Mouse (Mus musculus) splenic B cell, adult 2 months (primary cell): ENCODE results near the gene Ddx51.

Source experiments
- DNase-seq: peaks from one replicate; pipeline ENCODE4 v3.0.0-alpha.2; 2011; ENCODE audit warnings: low read depth, low spot score
- H3K27me3 ChIP-seq: 2 replicates; pipeline ENCODE4 v1.6.1; 2012; ENCODE audit warnings: mild to moderate bottlenecking, low read length, moderate library complexity, mixed read lengths; ENCODE audit not compliant: control insufficient read depth, poor library complexity, insufficient read depth, severe bottlenecking
- H3K36me3 ChIP-seq: 2 replicates; pipeline ENCODE4 v1.6.1; 2012; ENCODE audit warnings: mild to moderate bottlenecking, low read length, moderate library complexity, mixed read lengths; ENCODE audit not compliant: control insufficient read depth, poor library complexity, insufficient read depth, severe bottlenecking

The Ddx51 gene

DNA sequence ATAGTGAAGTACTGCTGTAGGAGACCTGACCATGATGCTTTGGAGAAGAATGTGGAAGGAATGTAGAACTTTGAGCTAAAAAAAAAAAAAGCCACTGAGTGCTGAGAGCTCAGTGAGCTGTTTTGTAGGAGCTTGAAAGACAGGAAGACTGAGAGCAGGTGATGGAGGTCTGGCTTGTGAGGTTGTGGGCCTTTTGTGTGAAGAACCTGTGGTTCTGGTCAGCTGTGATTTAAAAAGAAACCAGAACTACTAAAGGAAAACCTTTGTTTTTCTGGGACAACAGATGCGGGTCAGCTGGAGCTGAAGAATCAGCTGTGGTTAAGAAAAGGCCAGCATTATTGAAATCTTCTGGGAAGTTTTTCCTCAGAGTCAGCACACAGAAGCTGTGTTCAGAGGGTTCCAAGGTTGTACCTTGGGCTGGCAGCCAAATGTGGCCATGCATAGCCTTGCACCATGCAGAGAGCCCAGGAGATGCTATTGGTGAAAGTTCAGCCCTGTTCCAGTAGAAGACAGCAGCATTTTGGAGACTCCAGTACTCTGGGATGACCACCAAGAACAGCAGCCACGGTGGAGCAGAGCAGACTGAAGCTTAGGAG is 23.6 kb upstream of the Ddx51 start:
- no peak for DNase-seq
- no peaks in the 10 kb centered on the region for H3K36me3 ChIP-seq
- no peaks in the 10 kb centered on the region for H3K27me3 ChIP-seq

DNA sequence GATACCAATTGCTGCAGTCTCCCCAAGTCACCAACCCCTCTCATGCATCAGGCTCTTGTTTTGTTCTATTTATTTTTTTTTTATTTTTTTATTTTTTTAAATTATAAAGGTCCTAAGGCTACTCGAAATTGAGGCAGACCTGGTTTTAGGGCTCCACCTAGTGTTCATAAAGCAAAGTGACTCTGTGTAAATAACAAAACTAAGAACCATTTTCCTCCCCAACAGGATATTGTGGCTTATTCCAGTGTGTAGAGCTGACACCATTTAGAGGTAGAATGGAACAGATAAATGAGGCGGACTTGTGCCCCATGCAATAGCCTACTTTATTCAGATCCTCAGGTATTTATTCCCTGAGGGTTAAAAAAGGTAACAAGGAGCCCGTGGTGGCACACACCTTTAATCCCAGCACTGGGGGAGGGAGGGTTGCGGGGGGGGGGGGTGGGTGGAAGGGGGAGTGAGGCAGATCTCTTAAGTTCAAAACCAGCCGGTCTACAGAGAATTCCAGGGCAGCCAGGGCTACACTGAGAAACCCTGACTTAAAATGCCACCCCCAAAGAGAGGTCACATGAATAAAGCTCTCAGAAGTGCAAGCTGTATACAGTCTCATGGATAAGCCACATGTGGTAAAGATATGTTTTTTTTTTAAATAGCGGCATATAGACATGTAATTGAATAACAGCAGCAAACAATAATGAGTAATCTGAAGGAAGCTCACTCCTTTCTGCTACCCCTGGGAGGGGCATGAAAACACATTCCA is 17.1 kb upstream of the Ddx51 start:
- Histone ChIP-seq H3K27me3 (no peaks in the 10 kb centered on the region), H3K36me3 (no peaks in the 10 kb centered on the region)
- peak; percentile 64 for DNase-seq

DNA sequence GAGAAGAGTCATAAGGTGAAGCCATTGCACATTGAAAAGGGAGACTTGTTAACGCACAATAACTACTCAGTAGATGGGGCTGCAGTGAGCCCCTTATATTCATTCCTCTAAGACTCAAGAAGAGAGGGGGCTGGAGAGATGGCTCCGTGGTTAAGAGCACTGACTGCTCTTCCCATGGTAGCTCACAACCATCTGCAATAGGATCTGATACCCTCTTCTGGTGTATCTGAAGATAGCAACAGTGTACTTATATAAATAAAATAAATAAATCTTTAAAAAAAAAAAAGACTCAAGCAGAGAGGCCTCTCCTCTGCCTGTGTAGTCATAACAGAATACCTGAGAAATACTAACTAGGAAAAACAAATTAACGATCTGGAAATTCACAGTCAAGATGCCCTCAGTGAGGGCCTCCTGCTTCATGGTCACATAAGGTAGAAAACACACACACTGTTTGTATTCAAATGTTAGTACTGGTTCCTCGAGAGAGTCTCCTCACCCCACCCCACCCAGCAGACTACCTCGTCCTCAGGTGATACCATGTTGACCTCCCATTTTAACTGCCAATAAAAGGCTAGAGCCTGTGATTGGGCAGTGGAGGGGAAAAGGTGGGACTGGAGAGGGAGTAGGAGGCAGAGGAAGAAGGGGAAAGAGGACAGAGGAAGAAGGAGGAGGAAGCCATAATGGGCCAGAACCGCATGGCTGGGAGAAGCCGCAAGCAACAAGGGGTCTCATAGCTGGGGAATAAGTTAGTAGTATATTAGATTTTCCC is 14.8 kb upstream of the Ddx51 start:
- Histone ChIP-seq H3K27me3 (no peaks in the 10 kb centered on the region), H3K36me3 (no peaks in the 10 kb centered on the region)
- DNase-seq, result no peak

DNA sequence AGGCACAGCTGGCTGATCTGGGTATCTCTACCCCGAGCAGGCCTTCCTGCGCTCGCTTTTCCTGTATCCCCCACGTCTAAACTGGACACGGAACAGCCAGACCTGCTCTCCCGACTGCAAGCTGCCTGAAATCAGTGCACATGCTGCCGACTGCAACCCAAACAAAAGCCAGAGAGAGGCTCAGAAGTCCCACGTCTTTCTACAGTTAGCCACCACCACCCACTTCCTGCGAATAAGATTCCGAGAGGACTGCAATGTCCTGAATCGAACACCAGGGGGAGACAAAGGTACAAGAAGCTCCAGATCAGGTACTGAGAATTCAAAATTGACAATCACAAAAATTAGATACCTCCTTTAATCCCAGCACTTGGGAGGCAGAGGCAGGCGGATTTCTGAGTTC is 13.8 kb upstream of the Ddx51 start:
- peak; percentile 87 for DNase-seq
- Histone ChIP-seq H3K27me3 (no peaks in the 10 kb centered on the region), H3K36me3 (no peaks in the 10 kb centered on the region)

DNA sequence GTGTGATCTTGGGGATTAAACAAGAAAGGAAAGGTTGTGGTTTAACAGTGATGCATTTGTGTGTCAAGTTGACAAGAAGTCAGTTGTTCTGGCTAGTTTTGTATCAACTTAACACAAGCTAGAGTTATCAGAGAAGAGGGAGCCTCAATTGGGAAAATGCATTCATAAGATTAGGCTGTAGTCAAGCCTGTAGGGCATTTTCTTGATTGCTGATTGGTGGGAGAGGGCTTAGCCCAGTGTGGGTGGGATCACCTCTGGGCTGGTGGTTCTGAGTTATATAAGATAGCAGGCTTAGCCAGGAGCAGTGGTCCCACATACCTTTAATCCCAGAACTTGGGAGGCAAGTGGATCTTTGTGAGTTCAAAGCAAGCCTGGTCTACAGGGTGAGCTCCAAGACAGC is 6.9 kb upstream of the Ddx51 start:
- Histone ChIP-seq H3K36me3 (peaks cover 3% of the 10 kb centered on the region), H3K27me3 (no peaks in the 10 kb centered on the region)
- no peak for DNase-seq

DNA sequence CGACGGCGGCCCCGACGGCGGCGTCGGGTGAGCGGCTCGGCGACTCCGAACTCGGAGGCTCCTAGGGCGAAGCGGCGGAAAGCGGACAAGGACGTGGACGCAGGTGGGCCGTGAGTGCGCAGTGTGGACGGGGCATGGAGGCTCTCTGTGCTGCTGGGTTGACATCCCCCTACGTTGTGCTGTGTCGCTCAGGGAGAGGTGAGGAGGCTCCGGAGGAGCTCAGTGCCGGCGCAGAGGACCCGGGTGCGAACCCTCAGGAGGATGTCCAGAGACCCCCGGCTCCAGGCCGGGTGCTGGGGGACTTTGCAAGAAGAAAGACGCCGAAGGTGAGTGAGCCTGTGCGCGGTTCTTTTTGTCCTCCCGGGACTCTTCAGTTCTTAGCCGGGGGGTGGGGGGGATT is 435 bp downstream of the Ddx51 start:
- Histone ChIP-seq H3K27me3 (no peaks in the 10 kb centered on the region), H3K36me3 (peaks cover 6% of the 10 kb centered on the region)
- no peak for DNase-seq

DNA sequence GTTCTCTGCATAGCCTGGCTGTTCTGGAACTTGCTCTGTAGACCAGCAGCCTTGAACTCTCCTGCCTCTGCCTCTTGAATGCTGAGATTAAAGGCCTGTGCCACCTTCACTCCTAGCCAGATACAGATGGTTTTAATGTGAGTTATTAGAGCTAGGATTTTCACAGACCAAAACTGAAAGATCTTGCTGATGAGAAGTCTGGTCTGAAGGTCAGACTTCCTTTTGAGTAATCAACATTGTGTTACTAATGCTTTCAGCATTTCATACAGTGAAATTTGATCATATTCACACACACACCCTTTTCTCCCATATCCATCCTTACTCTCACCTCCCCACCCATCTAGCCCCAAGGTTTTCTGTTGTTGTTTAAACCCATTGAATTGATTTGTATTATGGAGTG is 6.4 kb downstream of the Ddx51 start:
- peaks cover 10% of the 10 kb centered on the region for H3K36me3 ChIP-seq
- no peaks in the 10 kb centered on the region for H3K27me3 ChIP-seq
- DNase-seq, result no peak

DNA sequence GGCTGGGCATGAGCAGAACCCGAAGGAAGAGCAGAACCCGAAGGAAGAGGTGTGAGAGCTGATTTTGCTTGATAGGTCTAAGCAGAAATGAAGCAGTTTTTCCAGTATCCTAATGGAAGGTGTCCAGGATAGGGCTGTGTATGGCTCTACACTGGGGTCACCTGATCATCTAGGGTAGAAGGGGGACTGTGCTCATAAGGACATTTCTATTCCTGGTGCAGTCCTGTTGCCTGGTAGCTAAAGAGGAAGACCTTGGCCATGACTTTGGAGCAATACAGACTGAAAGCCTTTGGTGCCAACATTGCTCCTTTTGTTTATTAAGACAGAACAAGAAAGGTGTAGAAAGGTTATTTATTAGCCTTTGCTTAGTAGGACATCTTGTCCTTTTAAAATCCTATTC is 10.8 kb downstream of the Ddx51 start:
- no peak for DNase-seq
- peaks cover 12% of the 10 kb centered on the region; the same call in 1 of the 2 replicates for H3K36me3 ChIP-seq
- no peaks in the 10 kb centered on the region for H3K27me3 ChIP-seq

DNA sequence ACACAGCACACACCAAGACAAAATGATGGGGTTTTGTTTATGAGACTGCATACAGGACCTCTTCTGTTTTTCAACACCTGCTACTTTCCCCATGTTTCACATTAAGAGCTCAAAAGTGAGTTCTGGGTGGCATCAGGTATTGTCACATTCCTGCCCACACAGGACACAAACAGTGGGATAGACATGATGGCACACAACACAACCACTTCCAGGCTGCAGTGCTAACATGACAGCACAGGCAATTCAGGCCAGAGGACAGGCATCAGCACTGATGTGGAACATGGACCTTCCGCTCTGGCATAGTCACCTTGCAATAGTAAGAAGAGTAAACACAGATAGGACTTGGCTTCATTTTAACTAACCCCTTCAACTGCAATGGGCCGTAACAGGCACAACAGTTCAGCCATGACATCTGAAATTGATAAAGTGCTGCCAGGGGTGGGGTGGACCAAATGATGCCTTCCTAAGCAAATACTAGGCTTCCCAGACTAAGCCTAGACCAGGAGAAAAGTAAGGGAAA is 11.6 kb downstream of the Ddx51 start:
- Histone ChIP-seq H3K36me3 (peaks cover 16% of the 10 kb centered on the region; the same call in 1 of the 2 replicates), H3K27me3 (no peaks in the 10 kb centered on the region)
- DNase-seq, result no peak

DNA sequence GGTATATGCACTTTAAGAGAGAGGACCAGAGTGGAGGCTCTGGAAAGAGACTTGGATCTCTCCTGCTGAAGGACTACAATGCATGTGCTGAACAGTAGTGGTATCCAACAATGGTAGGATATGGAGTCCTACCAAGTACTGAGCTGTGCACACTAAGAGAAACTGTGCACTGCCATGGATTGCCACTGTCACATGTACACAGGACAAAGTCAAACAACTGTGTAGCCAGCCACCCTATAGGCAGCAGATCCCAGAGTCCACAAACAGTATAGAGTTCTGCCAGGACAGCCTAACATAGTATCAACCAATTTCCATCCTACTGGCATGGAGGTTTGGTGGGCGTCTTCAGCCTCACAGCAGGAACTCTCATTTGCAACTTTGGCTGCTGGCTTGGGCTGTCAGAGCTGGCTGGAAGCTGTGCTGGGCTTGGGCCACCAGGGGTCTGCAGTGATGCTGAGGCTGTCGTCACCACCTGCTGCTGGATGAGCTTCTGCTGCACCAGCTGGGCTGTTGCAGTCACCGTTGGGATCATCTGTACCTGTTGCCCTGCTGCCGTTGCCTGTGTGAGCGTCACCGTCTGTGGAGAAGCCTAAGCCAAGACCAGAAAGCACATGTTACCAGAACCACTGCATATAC is 12.4 kb downstream of the Ddx51 start:
- DNase-seq, result no peak
- Histone ChIP-seq H3K27me3 (no peaks in the 10 kb centered on the region), H3K36me3 (peaks cover 19% of the 10 kb centered on the region; the same call in 1 of the 2 replicates)

DNA sequence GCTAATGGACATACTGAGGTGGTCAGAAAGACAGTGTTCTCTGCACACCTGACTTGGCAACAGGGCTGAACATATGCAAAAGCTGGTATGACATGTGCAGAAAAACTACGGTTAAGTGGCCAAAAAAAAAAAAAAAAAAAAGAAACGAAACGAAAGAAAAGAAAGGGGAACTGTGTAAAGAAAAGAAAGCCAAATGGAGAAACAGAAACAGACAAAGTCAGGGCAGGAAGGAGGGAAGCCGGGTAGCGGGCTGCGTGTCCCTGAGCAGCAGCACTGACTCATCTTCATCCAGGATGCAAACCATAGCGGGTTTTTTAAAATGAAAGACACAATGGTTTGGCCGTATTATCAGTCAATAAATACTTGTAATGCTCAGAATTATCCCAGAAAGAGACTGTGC is 28.8 kb downstream of the Ddx51 start:
- Histone ChIP-seq H3K27me3 (no peaks in the 10 kb centered on the region), H3K36me3 (peaks cover 16% of the 10 kb centered on the region)
- DNase-seq, result peak; percentile 42

DNA sequence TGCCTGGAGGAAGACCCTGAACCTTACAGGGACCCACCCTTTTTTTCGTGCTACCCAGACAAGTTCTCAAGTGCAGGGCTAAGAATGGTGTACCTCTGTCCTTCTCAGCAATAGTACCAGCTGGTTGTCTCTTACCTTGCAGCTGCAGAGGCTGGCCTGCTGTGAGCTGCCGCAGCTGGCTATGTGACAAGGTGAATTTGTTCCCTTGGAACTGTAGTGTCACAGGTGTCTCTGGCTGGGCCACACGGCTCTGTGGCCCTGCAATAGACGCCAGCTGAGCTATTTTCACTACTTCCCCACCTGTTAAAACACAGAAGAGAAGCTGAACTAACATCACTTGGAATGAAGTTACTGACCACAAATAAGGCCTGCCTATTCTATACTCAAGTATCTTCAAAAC is 45.4 kb downstream of the Ddx51 start:
- no peak for DNase-seq
- H3K36me3 ChIP-seq, result peaks cover 12% of the 10 kb centered on the region; the same call in 1 of the 2 replicates
- H3K27me3 ChIP-seq, result no peaks in the 10 kb centered on the region

DNA sequence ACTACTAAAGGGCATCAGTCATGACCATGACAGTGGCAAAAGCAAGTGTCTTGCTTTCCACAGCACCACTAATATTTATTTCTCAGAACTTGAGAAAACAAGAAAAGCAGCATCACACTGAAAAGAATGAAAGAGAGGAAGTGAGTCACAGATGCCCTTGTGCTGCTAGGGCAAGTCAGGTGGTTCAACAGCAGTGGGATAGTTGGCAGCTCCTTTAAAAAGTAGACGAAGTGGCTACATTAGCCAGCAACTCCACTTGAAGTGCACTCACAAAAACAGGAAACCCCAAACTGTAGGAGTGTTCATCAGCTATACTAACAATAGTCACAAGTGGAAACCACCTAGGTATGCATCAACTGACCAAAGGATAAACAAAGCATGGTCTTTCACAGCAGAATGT is 50.8 kb downstream of the Ddx51 start:
- DNase-seq, result no peak
- Histone ChIP-seq H3K27me3 (no peaks in the 10 kb centered on the region), H3K36me3 (peaks cover 22% of the 10 kb centered on the region)

DNA sequence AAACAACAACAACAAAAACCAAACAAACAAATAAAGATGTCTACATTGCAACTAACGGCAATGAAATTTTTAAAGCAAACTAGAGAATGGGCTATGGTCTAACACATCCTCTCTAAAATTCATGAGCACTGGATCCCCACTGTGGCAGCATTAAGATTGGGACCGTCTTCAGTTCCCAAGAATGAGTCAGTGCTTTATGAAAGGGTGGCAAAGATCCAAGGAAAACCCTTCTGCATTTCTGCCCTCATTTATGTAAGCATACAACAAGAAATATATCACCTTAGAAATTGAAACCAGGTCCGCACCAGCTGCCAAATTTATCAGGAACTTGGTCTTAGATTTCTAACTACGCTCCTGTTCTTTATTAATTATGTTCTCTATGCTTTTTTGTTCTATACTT is 56.0 kb downstream of the Ddx51 start:
- no peak for DNase-seq
- no peaks in the 10 kb centered on the region for H3K27me3 ChIP-seq
- peaks cover 17% of the 10 kb centered on the region for H3K36me3 ChIP-seq
